In genomic region chr7:142668328-142668727, GRCm38 (mm10) we compare ENCODE assay signal across 24 mouse cellular contexts. TPM values are rescaled to one million over a fixed set of nuclear protein-coding genes. Genes with fewer than 3 reads are reported as not detected.
A peak's percentile ranks its signal among the peaks of the same experiment; 100 is the strongest.
DNase-seq lines count a peak whose midpoint lies in the region; ATAC-seq and TF ChIP-seq lines count a peak whose summit lies in the region.
"Had no signal": no experiment of that assay in that cellular context is flagged by ENCODE, and none has a peak within 500 bp of the region (broad histone marks: within the 10 kb centered on the region; RNA-seq: fewer than 3 reads in every experiment).

No protein-coding gene starts in this region.

- no peak overlapping the region for H3K4me2 ChIP-seq in forebrain, embryonic 13.5 days
- no peak overlapping the region for H3K4me2 ChIP-seq in forebrain, embryonic 11.5 days (ENCODE audit: low read depth, low read length, severe bottlenecking)
- H3K4me2 ChIP-seq in hindbrain, postnatal 0 days (ENCODE audit: low read depth, low read length) = no peak overlapping the region
- H3K4me2 ChIP-seq in hindbrain, embryonic 13.5 days = no peak overlapping the region
- H3K4me2 ChIP-seq in midbrain, postnatal 0 days (ENCODE audit: low read depth, low read length, poor library complexity, severe bottlenecking) = no peak overlapping the region
- H3K4me2 ChIP-seq in midbrain, embryonic 14.5 days (ENCODE audit: low read length) = no peak overlapping the region
- H3K4me2 ChIP-seq: embryonic facial prominence, embryonic 12.5 days; heart, embryonic 12.5 days; hindbrain, embryonic 15.5 days had no signal

- H3K27me3 ChIP-seq in forebrain, embryonic 13.5 days = peaks cover 39% of the 10 kb centered on the region
- H3K27me3 ChIP-seq in forebrain, embryonic 11.5 days (ENCODE audit: control insufficient read depth, insufficient read depth, low read length) = peaks cover 34% of the 10 kb centered on the region
- H3K27me3 ChIP-seq in hindbrain, postnatal 0 days (ENCODE audit: insufficient read depth, low read length) = peaks cover 29% of the 10 kb centered on the region
- peaks cover 45% of the 10 kb centered on the region for H3K27me3 ChIP-seq in hindbrain, embryonic 13.5 days
- peaks cover 30% of the 10 kb centered on the region for H3K27me3 ChIP-seq in midbrain, postnatal 0 days (ENCODE audit: insufficient read depth, low read length)
- peaks cover 37% of the 10 kb centered on the region for H3K27me3 ChIP-seq in midbrain, embryonic 14.5 days (ENCODE audit: control insufficient read depth, insufficient read depth, low read length)

- WGBS in forebrain, embryonic 13.5 days = 85% methylated on average over 1 of the region's 1 CpGs
- 100% methylated on average over 1 of the region's 1 CpGs for WGBS in forebrain, embryonic 11.5 days
- WGBS in hindbrain, postnatal 0 days = 52% methylated on average over 1 of the region's 1 CpGs
- 95% methylated on average over 1 of the region's 1 CpGs for WGBS in hindbrain, embryonic 13.5 days
- WGBS in midbrain, postnatal 0 days = 85% methylated on average over 1 of the region's 1 CpGs
- WGBS in midbrain, embryonic 14.5 days = 85% methylated on average over 1 of the region's 1 CpGs

- H3K36me3 ChIP-seq in forebrain, embryonic 13.5 days (ENCODE audit: poor library complexity, severe bottlenecking) = no peaks in the 10 kb centered on the region
- H3K36me3 ChIP-seq in forebrain, embryonic 11.5 days (ENCODE audit: control insufficient read depth, insufficient read depth, low read length) = no peaks in the 10 kb centered on the region
- no peaks in the 10 kb centered on the region for H3K36me3 ChIP-seq in hindbrain, postnatal 0 days (ENCODE audit: insufficient read depth, low read length)
- no peaks in the 10 kb centered on the region for H3K36me3 ChIP-seq in hindbrain, embryonic 13.5 days
- H3K36me3 ChIP-seq in midbrain, postnatal 0 days (ENCODE audit: insufficient read depth, low read length) = no peaks in the 10 kb centered on the region
- no peaks in the 10 kb centered on the region for H3K36me3 ChIP-seq in midbrain, embryonic 14.5 days (ENCODE audit: control insufficient read depth, insufficient read depth, low read length)
- H3K36me3 ChIP-seq: hindbrain, embryonic 15.5 days had no signal

- no peak overlapping the region for H3K4me3 ChIP-seq in forebrain, embryonic 13.5 days
- H3K4me3 ChIP-seq in forebrain, embryonic 11.5 days (ENCODE audit: low read depth, low read length) = no peak overlapping the region
- no peak overlapping the region for H3K4me3 ChIP-seq in hindbrain, postnatal 0 days (ENCODE audit: low read length)
- H3K4me3 ChIP-seq in hindbrain, embryonic 13.5 days = no peak overlapping the region
- H3K4me3 ChIP-seq in midbrain, postnatal 0 days (ENCODE audit: low read depth, low read length) = no peak overlapping the region
- H3K4me3 ChIP-seq in midbrain, embryonic 14.5 days (replicated peaks; ENCODE audit: low read depth, low read length) = no peak overlapping the region
- H3K4me3 ChIP-seq: embryonic facial prominence, embryonic 12.5 days; heart, embryonic 12.5 days; hindbrain, embryonic 10.5 days; hindbrain, embryonic 15.5 days had no signal

- no peak overlapping the region for H3K27ac ChIP-seq in forebrain, embryonic 13.5 days
- H3K27ac ChIP-seq in forebrain, embryonic 11.5 days (ENCODE audit: low read depth, low read length) = no peak overlapping the region
- H3K27ac ChIP-seq in hindbrain, postnatal 0 days = no peak overlapping the region
- H3K27ac ChIP-seq in hindbrain, embryonic 13.5 days = no peak overlapping the region
- H3K27ac ChIP-seq in midbrain, postnatal 0 days (ENCODE audit: low read depth, low read length) = no peak overlapping the region
- no peak overlapping the region for H3K27ac ChIP-seq in midbrain, embryonic 14.5 days (replicated peaks; ENCODE audit: low read depth, low read length)
- H3K27ac ChIP-seq: hindbrain, embryonic 15.5 days had no signal

- peaks cover 10% of the 10 kb centered on the region for H3K9me3 ChIP-seq in forebrain, embryonic 13.5 days (replicated peaks)
- peaks cover 17% of the 10 kb centered on the region for H3K9me3 ChIP-seq in forebrain, embryonic 11.5 days (ENCODE audit: control insufficient read depth, low read length)
- no peaks in the 10 kb centered on the region for H3K9me3 ChIP-seq in hindbrain, postnatal 0 days (ENCODE audit: low read length)
- peaks cover 10% of the 10 kb centered on the region; the same call in 1 of the 2 replicates for H3K9me3 ChIP-seq in hindbrain, embryonic 13.5 days
- H3K9me3 ChIP-seq in midbrain, postnatal 0 days (ENCODE audit: low read length) = no peaks in the 10 kb centered on the region
- peaks cover 5% of the 10 kb centered on the region for H3K9me3 ChIP-seq in midbrain, embryonic 14.5 days (ENCODE audit: control insufficient read depth, low read length)
- H3K9me3 ChIP-seq: hindbrain, embryonic 15.5 days had no signal

- H3K4me1 ChIP-seq in forebrain, embryonic 13.5 days = no peaks in the 10 kb centered on the region
- no peaks in the 10 kb centered on the region for H3K4me1 ChIP-seq in forebrain, embryonic 11.5 days (replicated peaks; ENCODE audit: control insufficient read depth, insufficient read depth, low read length)
- no peaks in the 10 kb centered on the region for H3K4me1 ChIP-seq in hindbrain, postnatal 0 days (ENCODE audit: insufficient read depth, low read length)
- H3K4me1 ChIP-seq in hindbrain, embryonic 13.5 days (replicated peaks) = 0 out of 2 replicates have a peak, but pooled peaks cover 6% of the 10 kb centered on the region
- H3K4me1 ChIP-seq in midbrain, postnatal 0 days (ENCODE audit: insufficient read depth, low read length) = no peaks in the 10 kb centered on the region
- no peaks in the 10 kb centered on the region for H3K4me1 ChIP-seq in midbrain, embryonic 14.5 days (ENCODE audit: control insufficient read depth, insufficient read depth, low read length)

- no peak for DNase-seq in forebrain, embryonic 11.5 days (ENCODE audit: low spot score)
- peak; percentile 31 for DNase-seq in hindbrain, postnatal 0 days (ENCODE audit: low spot score)
- DNase-seq in midbrain, postnatal 0 days (ENCODE audit: low spot score) = peak; percentile 39
- DNase-seq in midbrain, embryonic 14.5 days = no peak
- peak; percentile 41 for DNase-seq in yolk sac, embryonic 10.5 days (ENCODE audit: low spot score)
- DNase-seq: adrenal gland, adult 2 months; adrenal gland, postnatal 25 days; cerebellum, adult 11 months; cerebellum, adult 8-10 months; cerebellum, postnatal 25 days; gastrocnemius, postnatal 10 days had no signal

- no peak overlapping the region for H3K9ac ChIP-seq in forebrain, embryonic 13.5 days
- no peak overlapping the region for H3K9ac ChIP-seq in forebrain, embryonic 11.5 days (ENCODE audit: low read length)
- H3K9ac ChIP-seq in hindbrain, postnatal 0 days (replicated peaks; ENCODE audit: low read length) = no peak overlapping the region
- no peak overlapping the region for H3K9ac ChIP-seq in hindbrain, embryonic 13.5 days
- H3K9ac ChIP-seq in midbrain, postnatal 0 days (replicated peaks; ENCODE audit: low read length, poor library complexity, severe bottlenecking) = no peak overlapping the region
- no peak overlapping the region for H3K9ac ChIP-seq in midbrain, embryonic 14.5 days (replicated peaks; ENCODE audit: low read length)
- H3K9ac ChIP-seq: embryonic facial prominence, embryonic 12.5 days; heart, embryonic 12.5 days; hindbrain, embryonic 15.5 days had no signal

- no peak for TF ChIP-seq CTCF in hindbrain, postnatal 0 days (IDR thresholded peaks at IDR 0.05; ENCODE audit: low read depth)
- TF ChIP-seq CTCF in midbrain, postnatal 0 days (IDR thresholded peaks at IDR 0.05) = no peak

- peak; percentile 26; the same call in 1 of the 2 replicates for ATAC-seq in forebrain, embryonic 13.5 days
- ATAC-seq in forebrain, embryonic 11.5 days (replicated peaks; ENCODE audit: low FRiP score) = no peak
- no peak for ATAC-seq in hindbrain, postnatal 0 days
- ATAC-seq in hindbrain, embryonic 13.5 days (ENCODE audit: low FRiP score) = no peak
- ATAC-seq in midbrain, postnatal 0 days (ENCODE audit: low FRiP score) = no peak
- ATAC-seq in midbrain, embryonic 14.5 days (ENCODE audit: low FRiP score, low TSS enrichment) = no peak
- ATAC-seq: activated CD4-positive, CD25-positive, alpha-beta regulatory T cell, adult 4 months; inflammation-experienced regulatory T-cells, adult 6 months; intestine, postnatal 0 days; Patski had no signal

RNA-seq across cellular contexts. Expression of gene Gm49394, which starts 1.4 kb away (rescaled TPM):
- polyA plus RNA-seq in forebrain, embryonic 13.5 days (2015; fragmentation: Nextera tagmentation; extraction: Ambion mirVana) = 0.05 TPM in 1 of 2 replicates, not detected in the other
- polyA plus RNA-seq in forebrain, embryonic 11.5 days (2014; fragmentation: Nextera tagmentation; extraction: Ambion mirVana) = not detected in 2 replicates
- total RNA-seq in hindbrain, postnatal 0 days (2014; rRNA removed) = 0.32 and 0.68 TPM in 2 replicates
- polyA plus RNA-seq in hindbrain, postnatal 0 days (2015; fragmentation: Nextera tagmentation; extraction: Ambion mirVana) = not detected in 2 replicates
- not detected in 2 replicates for polyA plus RNA-seq in hindbrain, embryonic 13.5 days (2015; fragmentation: Nextera tagmentation; extraction: Ambion mirVana)
- not detected in 2 replicates for total RNA-seq in midbrain, postnatal 0 days (2014; rRNA removed)
- polyA plus RNA-seq in midbrain, postnatal 0 days (2015; fragmentation: Nextera tagmentation; extraction: Ambion mirVana) = not detected in 2 replicates
- polyA plus RNA-seq in midbrain, embryonic 14.5 days (2014; fragmentation: Nextera tagmentation; extraction: Ambion mirVana) = 0.04 TPM in 1 of 2 replicates, not detected in the other
- total RNA-seq: adrenal gland, adult 2 months; adrenal gland, postnatal 25 days; CH12.LX; heart, postnatal 25 days had no signal
- polyA plus RNA-seq: activated CD4-positive, CD25-positive, alpha-beta regulatory T cell, adult 4 months; adrenal gland, adult 2 months; cortical plate, adult 2 months; hindbrain, embryonic 10.5 days; hindbrain, embryonic 15.5 days; inflammation-experienced regulatory T-cells, adult 6 months; intestine, postnatal 0 days; Patski had no signal

RNA-seq across cellular contexts. Expression of gene Igf2, which starts 1.7 kb away (rescaled TPM):
- polyA plus RNA-seq in forebrain, embryonic 13.5 days (2015; fragmentation: Nextera tagmentation; extraction: Ambion mirVana) = 56.6 and 57.6 TPM in 2 replicates
- 121 and 141 TPM in 2 replicates for polyA plus RNA-seq in forebrain, embryonic 11.5 days (2014; fragmentation: Nextera tagmentation; extraction: Ambion mirVana)
- total RNA-seq in hindbrain, postnatal 0 days (2014; rRNA removed) = 262 and 308 TPM in 2 replicates
- polyA plus RNA-seq in hindbrain, postnatal 0 days (2015; fragmentation: Nextera tagmentation; extraction: Ambion mirVana) = 200 and 279 TPM in 2 replicates
- polyA plus RNA-seq in hindbrain, embryonic 13.5 days (2015; fragmentation: Nextera tagmentation; extraction: Ambion mirVana) = 179 and 205 TPM in 2 replicates
- total RNA-seq in midbrain, postnatal 0 days (2014; rRNA removed) = 369 and 380 TPM in 2 replicates
- polyA plus RNA-seq in midbrain, postnatal 0 days (2015; fragmentation: Nextera tagmentation; extraction: Ambion mirVana) = 195 and 213 TPM in 2 replicates
- 19.1 and 102 TPM in 2 replicates for polyA plus RNA-seq in midbrain, embryonic 14.5 days (2014; fragmentation: Nextera tagmentation; extraction: Ambion mirVana)
- total RNA-seq: CH12.LX had no signal

Comparison
In these comparisons a context has a peak if more than half of its experiments do, and no peak if none do; other contexts are left out.
1. DNase-seq: peak in hindbrain, postnatal 0 days (single experiment), midbrain, postnatal 0 days (single experiment) and yolk sac, embryonic 10.5 days (single experiment); none in forebrain, embryonic 11.5 days (single experiment) and midbrain, embryonic 14.5 days (single experiment).